Mouse (Mus musculus): ENCODE data around the gene Ntng1.
"Not testable (repeated sequence)": the region's sequence is repeated elsewhere in the genome, so short reads cannot be mapped to it uniquely, and the experiment has no call there.

The Ntng1 gene

GRCm38 (mm10) chr3:109783231-109783630, 360.6 kb downstream of the Ntng1 start:
- in situ Hi-C loops (cut with MboI; ENCODE audit: low sequenced_read_pairs) = no loop called here

- in situ Hi-C loops (cut with MboI; ENCODE audit: low sequenced_read_pairs) = no loop called here
Measured at GRCm38 (mm10) chr3:109782289-109782951, 361.4 kb downstream of the Ntng1 start.

GRCm38 (mm10) chr3:109781917-109782288, 361.9 kb downstream of the Ntng1 start:
- in situ Hi-C loops (cut with MboI; ENCODE audit: low sequenced_read_pairs) = no loop called here

DNA sequence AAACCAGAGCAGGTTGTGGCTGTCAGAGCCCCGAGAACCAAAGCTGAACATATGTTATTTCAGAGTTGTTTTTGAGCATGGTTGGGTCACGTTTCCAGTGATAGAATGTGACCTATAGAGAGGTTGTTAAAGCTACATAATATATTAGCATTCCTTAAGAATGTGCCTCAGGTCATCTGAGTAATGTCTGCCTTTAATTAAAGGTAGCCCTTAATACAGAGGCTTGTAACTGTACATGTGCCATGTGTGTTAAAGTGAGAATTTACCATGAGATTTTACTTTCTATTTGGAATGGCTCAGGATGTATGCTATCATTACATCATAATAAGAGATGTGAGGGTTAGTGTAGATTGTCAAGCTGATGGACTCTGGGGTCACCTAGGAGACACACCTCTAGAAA, 368.6 kb downstream of the Ntng1 start:
- in situ Hi-C loops (cut with MboI; ENCODE audit: low sequenced_read_pairs) = no loop called here

DNA sequence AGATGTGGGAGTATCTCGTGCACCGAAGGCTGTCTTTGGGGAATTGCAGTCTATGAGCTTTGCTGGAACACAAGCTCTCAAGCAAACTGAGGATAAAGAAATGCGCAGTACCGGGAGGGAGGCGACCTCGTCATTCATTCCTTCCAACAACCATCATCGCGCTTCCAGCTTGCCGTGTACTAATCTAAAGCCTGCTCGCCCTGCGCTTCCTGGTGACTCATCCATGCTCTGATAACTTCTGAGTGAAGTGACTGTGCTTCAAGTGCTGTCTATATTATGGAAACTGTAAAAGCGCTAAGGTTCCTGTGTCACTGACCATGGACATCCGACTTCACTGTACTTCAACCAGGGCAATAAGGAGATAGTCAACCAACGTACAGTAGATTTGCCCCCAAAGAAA, 371.7 kb downstream of the Ntng1 start:
- in situ Hi-C loops (cut with MboI; ENCODE audit: low sequenced_read_pairs) = no loop called here

DNA sequence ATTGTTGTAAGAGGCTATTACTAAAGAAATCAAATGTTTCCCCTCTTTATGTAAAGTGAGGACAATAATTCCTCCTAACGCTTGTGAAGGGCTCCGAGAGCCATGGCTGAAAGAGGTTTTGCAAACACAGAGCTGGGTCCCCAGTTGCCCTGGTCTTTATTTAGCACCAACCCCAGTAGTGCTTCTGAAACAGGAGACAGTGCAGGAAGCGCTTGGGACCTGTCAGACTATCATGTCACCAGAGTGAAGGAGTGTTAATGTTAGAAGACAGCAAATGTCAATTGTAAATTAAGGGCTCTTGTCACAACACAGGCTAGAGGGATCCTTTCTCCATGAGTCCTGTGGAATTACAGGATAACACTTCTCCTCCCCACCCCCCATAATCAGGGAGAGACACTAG, 376.9 kb downstream of the Ntng1 start:
- in situ Hi-C loops (cut with MboI; ENCODE audit: low sequenced_read_pairs) = no loop called here

DNA sequence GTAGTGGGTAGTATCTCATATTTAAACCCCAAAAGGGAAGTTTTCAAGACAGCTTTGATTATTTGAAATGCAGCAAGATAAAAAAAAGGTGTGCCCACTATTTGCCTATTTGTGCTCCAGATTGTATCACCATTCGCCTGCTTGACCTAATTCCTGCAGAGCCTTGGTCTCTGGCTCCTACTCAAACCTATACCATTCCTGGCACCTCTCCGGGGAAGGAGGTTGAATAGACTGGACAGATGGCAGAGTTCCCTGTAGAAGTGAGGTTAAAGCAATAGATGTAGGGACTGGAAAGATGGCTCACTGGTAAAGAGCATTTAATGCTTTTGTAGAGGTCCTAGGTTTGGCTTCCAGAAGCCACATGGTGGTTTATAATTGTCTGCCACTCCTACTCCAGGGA, 378.2 kb downstream of the Ntng1 start:
- in situ Hi-C loops (cut with MboI; ENCODE audit: low sequenced_read_pairs) = no loop called here

DNA sequence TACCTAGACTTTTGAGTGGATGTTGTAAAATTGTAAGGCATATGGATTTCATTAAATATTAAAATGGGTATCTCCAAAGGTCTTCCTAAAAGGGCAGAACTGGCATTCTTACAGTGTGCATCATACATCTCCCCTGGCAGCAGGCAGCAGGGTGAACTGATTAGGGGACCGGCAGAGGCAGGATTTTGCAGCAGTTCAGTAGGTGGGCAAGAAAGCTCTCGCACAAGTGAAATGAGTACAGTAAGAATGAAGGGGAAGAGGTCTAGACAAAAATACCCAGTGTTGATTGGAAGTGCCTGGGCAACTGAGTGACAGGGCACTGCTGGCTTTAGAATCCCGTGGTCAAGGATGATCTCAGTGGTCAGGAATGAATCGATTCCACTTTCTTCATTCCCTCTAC, 378.7 kb downstream of the Ntng1 start:
- in situ Hi-C loops (cut with MboI; ENCODE audit: low sequenced_read_pairs) = no loop called here

GRCm38 (mm10) chr3:109756426-109756825, 387.4 kb downstream of the Ntng1 start:
- in situ Hi-C loops (cut with MboI; ENCODE audit: low sequenced_read_pairs) = no loop called here

GRCm38 (mm10) chr3:109747593-109747992, 396.2 kb downstream of the Ntng1 start:
- in situ Hi-C loops (cut with MboI; ENCODE audit: low sequenced_read_pairs) = not testable (repeated sequence)

GRCm38 (mm10) chr3:109740466-109741102, 403.2 kb downstream of the Ntng1 start:
- in situ Hi-C loops (cut with MboI; ENCODE audit: low sequenced_read_pairs) = no loop called here

GRCm38 (mm10) chr3:109732327-109733182, 411.3 kb downstream of the Ntng1 start:
- in situ Hi-C loops (cut with MboI; ENCODE audit: low sequenced_read_pairs) = no loop called here

- in situ Hi-C loops (cut with MboI; ENCODE audit: low sequenced_read_pairs) = no loop called here
Measured at GRCm38 (mm10) chr3:109731592-109732230, 412.1 kb downstream of the Ntng1 start.

All from CH12F3 (cell line).